Mouse (Mus musculus): ENCODE measurements around the gene Fam131b. TPM values are rescaled to one million over a fixed set of nuclear protein-coding genes. Genes with fewer than 3 reads are reported as not detected.

Gene Fam131b
- polyA plus RNA-seq, 1 experiment from 2014 or later = 0.20 TPM

- no peak overlapping the region for H3K9ac ChIP-seq
- H3K36me3 ChIP-seq = peaks cover 8% of the 10 kb centered on the region
- no peak overlapping the region for H3K27ac ChIP-seq
- H3K4me1 ChIP-seq (replicated peaks) = 0 out of 2 replicates have a peak, but pooled peaks cover under 1% of the 10 kb centered on the region
- no peak for ATAC-seq
- no peak overlapping the region for H3K4me2 ChIP-seq (replicated peaks)
- no peaks in the 10 kb centered on the region for H3K27me3 ChIP-seq (replicated peaks)
- H3K9me3 ChIP-seq = no peaks in the 10 kb centered on the region
- WGBS = 81% methylated on average over 1 of the region's 1 CpGs
- H3K4me3 ChIP-seq (replicated peaks) = no peak overlapping the region
These were observed 38.1 kb upstream of the Fam131b start for GRCm38 (mm10) chr6:42362497-42362896.

GRCm38 (mm10) chr6:42362074-42362473, 37.6 kb upstream of the Fam131b start:
- Histone ChIP-seq H3K4me1 (replicated peaks) (0 out of 2 replicates have a peak, but pooled peaks cover 2% of the 10 kb centered on the region), H3K4me2 (replicated peaks) (no peak overlapping the region), H3K9me3 (no peaks in the 10 kb centered on the region), H3K36me3 (peaks cover 12% of the 10 kb centered on the region), H3K9ac (no peak overlapping the region), H3K27me3 (replicated peaks) (no peaks in the 10 kb centered on the region), H3K27ac (no peak overlapping the region), H3K4me3 (replicated peaks) (no peak overlapping the region)
- no peak for ATAC-seq
- 78% methylated on average over 1 of the region's 1 CpGs for WGBS

- no peak overlapping the region for H3K4me3 ChIP-seq (replicated peaks)
- H3K27me3 ChIP-seq (replicated peaks) = no peaks in the 10 kb centered on the region
- 0 out of 2 replicates have a peak, but pooled peaks cover 2% of the 10 kb centered on the region for H3K4me1 ChIP-seq (replicated peaks)
- no peaks in the 10 kb centered on the region for H3K9me3 ChIP-seq
- no peak overlapping the region for H3K9ac ChIP-seq
- H3K36me3 ChIP-seq = peaks cover 18% of the 10 kb centered on the region
- H3K4me2 ChIP-seq (replicated peaks) = no peak overlapping the region
- H3K27ac ChIP-seq = no peak overlapping the region
- 92% methylated on average over 13 of the region's 13 CpGs for WGBS
- ATAC-seq = no peak
These were observed 36.8 kb upstream of the Fam131b start for GRCm38 (mm10) chr6:42361041-42361895.

- Histone ChIP-seq H3K36me3 (peaks cover 25% of the 10 kb centered on the region), H3K4me3 (replicated peaks) (no peak overlapping the region), H3K27me3 (replicated peaks) (no peaks in the 10 kb centered on the region), H3K4me2 (replicated peaks) (no peak overlapping the region), H3K4me1 (replicated peaks) (0 out of 2 replicates have a peak, but pooled peaks cover 2% of the 10 kb centered on the region), H3K9me3 (no peaks in the 10 kb centered on the region), H3K27ac (no peak overlapping the region), H3K9ac (no peak overlapping the region)
- ATAC-seq = no peak
- 82% methylated on average over 6 of the region's 6 CpGs for WGBS
These were observed 35.9 kb upstream of the Fam131b start for GRCm38 (mm10) chr6:42360231-42360840.

GRCm38 (mm10) chr6:42359364-42360147, 35.1 kb upstream of the Fam131b start:
- H3K9ac ChIP-seq = no peak overlapping the region
- no peaks in the 10 kb centered on the region for H3K9me3 ChIP-seq
- peak overlapping the region; percentile 54; the same call in 1 of the 2 replicates for H3K27ac ChIP-seq
- WGBS = 63% methylated on average over 9 of the region's 9 CpGs
- no peaks in the 10 kb centered on the region for H3K27me3 ChIP-seq (replicated peaks)
- H3K4me3 ChIP-seq (replicated peaks) = no peak overlapping the region
- 0 out of 2 replicates have a peak, but pooled peaks cover 2% of the 10 kb centered on the region for H3K4me1 ChIP-seq (replicated peaks)
- H3K4me2 ChIP-seq (replicated peaks) = no peak overlapping the region
- H3K36me3 ChIP-seq = peaks cover 25% of the 10 kb centered on the region
- ATAC-seq = no peak

- Histone ChIP-seq H3K27ac (peak overlapping the region; percentile 54; the same call in 1 of the 2 replicates), H3K4me3 (replicated peaks) (no peak overlapping the region), H3K9me3 (no peaks in the 10 kb centered on the region), H3K4me2 (replicated peaks) (no peak overlapping the region), H3K36me3 (peaks cover 25% of the 10 kb centered on the region), H3K4me1 (replicated peaks) (0 out of 2 replicates have a peak, but pooled peaks cover 8% of the 10 kb centered on the region), H3K27me3 (replicated peaks) (no peaks in the 10 kb centered on the region), H3K9ac (no peak overlapping the region)
- WGBS = 90% methylated on average over 12 of the region's 12 CpGs
- no peak for ATAC-seq
These were observed 34.5 kb upstream of the Fam131b start for GRCm38 (mm10) chr6:42358901-42359300.

GRCm38 (mm10) chr6:42357901-42358300, 33.5 kb upstream of the Fam131b start:
- ATAC-seq = no peak
- Histone ChIP-seq H3K9ac (no peak overlapping the region), H3K4me1 (replicated peaks) (peaks cover 16% of the 10 kb centered on the region), H3K4me3 (replicated peaks) (no peak overlapping the region), H3K27ac (no peak overlapping the region), H3K9me3 (no peaks in the 10 kb centered on the region), H3K4me2 (replicated peaks) (no peak overlapping the region), H3K27me3 (replicated peaks) (no peaks in the 10 kb centered on the region), H3K36me3 (peaks cover 25% of the 10 kb centered on the region)
- 46% methylated on average over 6 of the region's 6 CpGs for WGBS

- Histone ChIP-seq H3K9me3 (no peaks in the 10 kb centered on the region), H3K27me3 (replicated peaks) (no peaks in the 10 kb centered on the region), H3K9ac (no peak overlapping the region), H3K27ac (no peak overlapping the region), H3K4me1 (replicated peaks) (peaks cover 26% of the 10 kb centered on the region), H3K4me3 (replicated peaks) (no peak overlapping the region), H3K4me2 (replicated peaks) (no peak overlapping the region), H3K36me3 (peaks cover 25% of the 10 kb centered on the region)
- ATAC-seq = peak; percentile 67
- WGBS = 90% methylated on average over 5 of the region's 5 CpGs
These were observed 32.5 kb upstream of the Fam131b start for GRCm38 (mm10) chr6:42356913-42357312.

- peaks cover 25% of the 10 kb centered on the region for H3K36me3 ChIP-seq
- no peak overlapping the region for H3K9ac ChIP-seq
- ATAC-seq = no peak
- H3K9me3 ChIP-seq = no peaks in the 10 kb centered on the region
- H3K4me2 ChIP-seq (replicated peaks) = no peak overlapping the region
- WGBS = 93% methylated on average over 13 of the region's 13 CpGs
- H3K27ac ChIP-seq = no peak overlapping the region
- no peaks in the 10 kb centered on the region for H3K27me3 ChIP-seq (replicated peaks)
- no peak overlapping the region for H3K4me3 ChIP-seq (replicated peaks)
- peaks cover 35% of the 10 kb centered on the region for H3K4me1 ChIP-seq (replicated peaks)
These were observed 31.6 kb upstream of the Fam131b start for GRCm38 (mm10) chr6:42355794-42356600.

- WGBS = 90% methylated on average over 6 of the region's 6 CpGs
- Histone ChIP-seq H3K27ac (no peak overlapping the region), H3K9me3 (no peaks in the 10 kb centered on the region), H3K36me3 (peaks cover 25% of the 10 kb centered on the region), H3K9ac (no peak overlapping the region), H3K4me2 (replicated peaks) (no peak overlapping the region), H3K4me1 (replicated peaks) (peaks cover 40% of the 10 kb centered on the region), H3K27me3 (replicated peaks) (no peaks in the 10 kb centered on the region), H3K4me3 (replicated peaks) (no peak overlapping the region)
- no peak for ATAC-seq
These were observed 30.9 kb upstream of the Fam131b start for GRCm38 (mm10) chr6:42355366-42355765.

GRCm38 (mm10) chr6:42354076-42355019, 29.9 kb upstream of the Fam131b start:
- no peaks in the 10 kb centered on the region for H3K27me3 ChIP-seq (replicated peaks)
- H3K9ac ChIP-seq = no peak overlapping the region
- no peaks in the 10 kb centered on the region for H3K9me3 ChIP-seq
- H3K4me2 ChIP-seq (replicated peaks) = peak overlapping the region; percentile 90
- ATAC-seq = no peak
- H3K4me1 ChIP-seq (replicated peaks) = peaks cover 40% of the 10 kb centered on the region
- no peak overlapping the region for H3K4me3 ChIP-seq (replicated peaks)
- peaks cover 25% of the 10 kb centered on the region for H3K36me3 ChIP-seq
- WGBS = 52% methylated on average over 11 of the region's 11 CpGs
- H3K27ac ChIP-seq = no peak overlapping the region
